In the genomic region with DNA sequence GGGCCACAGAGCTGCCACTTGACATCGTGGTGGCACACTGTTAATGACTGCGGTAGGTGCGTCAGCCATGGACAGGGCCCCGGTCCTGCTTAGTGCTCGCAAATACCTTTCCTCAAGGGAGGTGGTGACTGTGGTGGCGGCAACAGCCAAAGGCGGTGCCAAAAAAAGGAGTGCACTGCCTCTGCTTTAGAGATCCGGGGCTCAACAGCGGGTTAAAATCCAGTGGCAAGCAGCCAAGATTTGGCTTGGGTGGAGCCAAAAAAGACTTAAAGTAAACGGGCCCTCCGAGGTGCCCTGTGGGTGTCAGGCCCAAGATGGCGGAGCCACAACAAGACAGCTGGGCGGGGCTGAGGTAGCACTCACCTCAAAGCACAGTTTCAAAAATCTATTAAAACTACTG, we compare ENCODE assay signal across 17 mouse cellular contexts. TPM values are rescaled to one million over a fixed set of nuclear protein-coding genes. Genes with fewer than 3 reads are reported as not detected.
"Had no signal": no experiment of that assay in that cellular context is flagged by ENCODE, and none has a peak within 500 bp of the region (broad histone marks: within the 10 kb centered on the region; RNA-seq: fewer than 3 reads in every experiment).

No protein-coding gene starts in this region.

- H3K4me1 ChIP-seq: neural tube, embryonic 15.5 days; stomach, embryonic 15.5 days had no signal

- H3K9me3 ChIP-seq: stomach, embryonic 15.5 days had no signal

- H3K27me3 ChIP-seq: neural tube, embryonic 15.5 days; stomach, embryonic 15.5 days had no signal

- DNase-seq: retina, postnatal 1 day; right cerebral cortex, adult 18-20 months; right cerebral cortex, postnatal 14 days; right cerebral cortex, postnatal 25 days; right cerebral cortex, postnatal 4 days; spleen, adult 18-20 months; thymus, adult 18-20 months; thymus, adult 2 months; thymus, postnatal 14 days; thymus, postnatal 25 days; thymus, postnatal 36 days; thymus, postnatal 4 days had no signal

- H3K36me3 ChIP-seq: neural tube, embryonic 15.5 days; stomach, embryonic 15.5 days had no signal

- H3K4me3 ChIP-seq: neural tube, embryonic 15.5 days; stomach, embryonic 15.5 days had no signal

- H3K27ac ChIP-seq: neural tube, embryonic 15.5 days; stomach, embryonic 15.5 days; stomach, postnatal 0 days had no signal

- H3K9ac ChIP-seq: neural tube, embryonic 15.5 days; stomach, embryonic 15.5 days had no signal

- H3K4me2 ChIP-seq: neural tube, embryonic 15.5 days; stomach, embryonic 15.5 days had no signal

RNA-seq across cellular contexts. Expression of a gene that starts 7.7 kb away (rescaled TPM):
- total RNA-seq: neutrophil, adult 5-6 weeks had no signal
- polyA plus RNA-seq: spleen, adult 2 months had no signal
